Mouse (Mus musculus): ENCODE results near the gene Prpsap1.
"Not testable (repeated sequence)": the region's sequence is repeated elsewhere in the genome, so short reads cannot be mapped to it uniquely, and the experiment has no call there.

Prpsap1 gene

DNA sequence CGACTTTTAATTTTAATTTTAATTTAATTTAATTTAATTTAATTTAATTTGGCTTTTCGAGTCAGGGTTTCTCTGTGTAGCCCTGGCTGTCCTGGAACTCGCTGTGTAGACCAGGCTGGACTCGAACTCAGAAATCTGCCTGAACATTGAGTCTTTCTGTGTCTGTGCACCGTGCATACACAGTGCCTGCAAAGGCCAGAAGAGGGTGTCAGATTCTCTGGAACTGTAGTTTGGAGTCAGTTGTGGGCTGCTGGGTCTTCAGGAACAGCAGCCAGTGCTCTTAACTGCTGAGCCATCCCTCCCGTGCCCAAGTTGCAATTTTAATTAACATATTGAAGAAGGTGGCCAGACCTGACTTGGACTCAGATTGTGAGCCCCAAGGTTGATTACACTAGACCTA lies 2.7 kb downstream of the Prpsap1 start:
- in situ Hi-C loops (cut with MboI; ENCODE audit: low pct_unique_long_range_greater_than_20kb in 1 of 2, low sequenced_read_pairs in 2 of 2, unreplicated experiment in 1 of 2) = no loop called here

DNA sequence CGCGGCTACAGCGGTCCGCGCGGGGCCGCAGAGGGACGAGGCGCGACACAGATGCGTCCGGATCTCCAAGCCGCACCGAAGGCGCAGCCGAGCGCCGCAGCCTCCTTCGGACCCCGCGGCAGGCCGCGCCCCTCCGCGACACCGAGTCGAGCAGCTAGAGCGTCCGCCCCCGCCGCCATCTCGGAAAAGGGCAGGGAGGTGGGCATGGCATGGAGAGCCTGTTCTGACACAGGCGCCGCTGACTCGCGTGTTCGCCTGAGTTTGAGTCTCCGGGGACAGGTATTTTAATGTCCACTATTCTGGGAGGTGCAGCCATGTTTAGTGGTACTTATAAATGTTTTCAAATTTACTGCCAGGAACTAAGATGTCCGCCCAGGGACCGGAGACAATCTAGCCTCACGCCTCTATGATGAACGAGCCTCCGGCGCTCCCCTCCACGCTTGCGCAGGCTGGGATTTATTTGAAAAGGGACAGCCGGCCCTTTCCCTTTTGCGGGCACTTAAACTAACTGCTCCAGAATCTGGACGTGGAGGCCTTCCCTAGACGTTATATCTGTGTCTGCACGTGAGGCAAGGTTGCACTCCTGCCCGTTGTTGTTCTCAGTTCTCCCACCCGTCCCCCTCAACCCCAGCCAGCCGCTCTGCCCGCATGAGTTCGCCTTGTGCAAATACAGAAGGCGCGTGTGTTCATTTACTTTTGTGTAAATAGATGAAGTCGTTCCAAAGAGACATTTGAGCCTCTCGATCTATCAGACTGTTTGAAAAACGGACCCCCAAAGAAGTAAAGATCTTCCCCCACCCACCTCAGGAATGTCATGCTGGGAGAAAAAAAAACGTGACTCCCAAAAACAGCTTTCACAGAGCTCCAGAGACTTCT lies 3.5 kb downstream of the Prpsap1 start:
- in situ Hi-C loops (cut with MboI; ENCODE audit: low pct_unique_long_range_greater_than_20kb in 1 of 2, low sequenced_read_pairs in 2 of 2, unreplicated experiment in 1 of 2) = no loop called here

DNA sequence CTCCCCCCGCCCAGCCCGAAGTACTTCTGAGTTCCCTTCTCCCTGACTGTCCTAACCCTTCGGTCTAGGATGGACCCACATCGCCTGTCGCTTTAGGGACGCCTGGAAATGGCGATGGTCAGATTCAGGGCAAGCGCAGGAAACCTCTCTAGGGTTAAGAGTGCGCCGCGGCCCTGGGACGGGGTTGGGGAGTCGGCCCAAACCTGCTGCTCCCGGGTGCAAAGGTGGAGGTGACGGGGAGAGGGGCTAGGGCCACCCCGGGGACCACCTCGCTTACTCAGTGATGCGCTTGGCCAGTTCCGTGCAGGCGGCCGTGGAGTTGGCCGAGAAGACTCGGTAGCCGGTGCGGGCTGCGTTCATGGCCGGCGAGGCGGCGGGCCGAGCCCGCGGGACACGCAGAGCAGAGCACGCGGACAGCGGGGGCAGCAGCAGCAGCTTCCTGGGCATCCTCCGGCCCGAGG lies 4.2 kb downstream of the Prpsap1 start:
- in situ Hi-C loops (cut with MboI; ENCODE audit: low pct_unique_long_range_greater_than_20kb in 1 of 2, low sequenced_read_pairs in 2 of 2, unreplicated experiment in 1 of 2) = no loop called here

DNA sequence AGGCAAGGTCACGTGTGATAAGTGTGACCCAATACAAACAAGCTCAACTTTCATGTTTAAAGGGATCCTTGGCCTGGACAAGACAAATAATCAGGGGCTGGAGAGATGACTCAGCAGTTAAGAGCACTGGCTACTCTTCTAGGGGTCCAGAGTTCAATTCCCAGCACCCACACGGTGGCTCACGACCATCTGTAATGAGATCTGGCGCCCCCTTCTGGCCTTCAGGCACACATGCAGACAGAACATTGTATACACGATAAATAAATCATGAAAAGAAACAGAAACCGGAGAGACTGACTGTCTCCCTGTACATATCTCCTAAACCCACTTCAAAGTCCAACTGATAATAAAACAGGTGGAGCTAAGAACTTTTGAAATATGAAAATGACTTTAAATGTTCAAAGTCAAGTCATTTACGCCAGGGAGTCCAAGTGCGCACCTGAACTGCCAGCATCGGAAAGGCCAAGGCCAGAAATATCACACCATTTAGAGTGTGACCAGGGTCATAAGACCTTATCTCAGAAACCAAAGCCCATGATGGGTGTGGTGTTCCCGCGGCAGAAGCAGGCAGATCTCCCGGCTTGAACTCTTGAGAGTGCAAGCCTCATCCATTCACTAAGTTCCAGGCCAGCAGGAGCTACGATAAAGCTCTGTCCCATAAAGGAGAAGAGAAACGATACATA lies 5.2 kb downstream of the Prpsap1 start:
- in situ Hi-C loops (cut with MboI; ENCODE audit: low pct_unique_long_range_greater_than_20kb in 1 of 2, low sequenced_read_pairs in 2 of 2, unreplicated experiment in 1 of 2) = no loop called here

DNA sequence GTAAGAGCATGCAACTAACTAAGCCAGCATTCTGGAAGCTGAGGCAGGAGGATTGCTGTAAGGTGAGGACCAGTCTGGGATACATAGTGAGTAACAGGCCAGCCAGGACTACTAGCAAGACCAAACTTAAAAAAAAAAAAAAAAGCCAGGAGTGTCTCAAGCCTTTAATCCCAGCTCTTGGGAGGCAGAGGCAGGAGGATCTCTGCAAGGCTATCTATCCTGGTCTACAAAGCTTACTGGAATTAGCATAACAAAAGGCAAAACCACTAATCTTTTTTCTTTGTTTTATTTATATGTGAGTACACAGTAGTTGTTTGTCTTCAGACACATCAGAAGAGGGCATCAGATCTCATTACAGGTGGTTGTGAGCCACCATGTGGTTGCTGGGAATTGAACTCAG lies 5.8 kb downstream of the Prpsap1 start:
- in situ Hi-C loops (cut with MboI; ENCODE audit: low pct_unique_long_range_greater_than_20kb in 1 of 2, low sequenced_read_pairs in 2 of 2, unreplicated experiment in 1 of 2) = no loop called here

DNA sequence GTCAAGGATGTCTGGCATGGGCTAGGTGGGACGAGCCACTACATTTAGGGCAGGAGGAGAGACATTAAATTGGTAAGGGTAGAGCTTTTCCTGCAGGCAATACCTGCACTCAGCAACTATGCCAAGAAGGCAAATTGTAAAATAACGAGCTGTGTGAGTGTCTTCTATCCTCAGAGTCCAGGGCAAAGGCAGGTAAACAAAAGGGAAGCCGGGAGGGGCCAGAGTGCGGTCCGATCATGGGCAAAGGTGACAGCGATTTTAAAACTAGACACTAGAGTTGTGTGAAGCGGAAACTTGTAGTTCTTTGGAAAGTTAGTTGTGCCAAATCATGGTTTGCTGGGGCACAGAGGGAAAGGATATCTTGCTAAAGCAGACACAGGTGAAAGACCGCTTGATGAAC lies 9.7 kb downstream of the Prpsap1 start:
- in situ Hi-C loops (cut with MboI; ENCODE audit: low pct_unique_long_range_greater_than_20kb in 1 of 2, low sequenced_read_pairs in 2 of 2, unreplicated experiment in 1 of 2) = no loop called here

DNA sequence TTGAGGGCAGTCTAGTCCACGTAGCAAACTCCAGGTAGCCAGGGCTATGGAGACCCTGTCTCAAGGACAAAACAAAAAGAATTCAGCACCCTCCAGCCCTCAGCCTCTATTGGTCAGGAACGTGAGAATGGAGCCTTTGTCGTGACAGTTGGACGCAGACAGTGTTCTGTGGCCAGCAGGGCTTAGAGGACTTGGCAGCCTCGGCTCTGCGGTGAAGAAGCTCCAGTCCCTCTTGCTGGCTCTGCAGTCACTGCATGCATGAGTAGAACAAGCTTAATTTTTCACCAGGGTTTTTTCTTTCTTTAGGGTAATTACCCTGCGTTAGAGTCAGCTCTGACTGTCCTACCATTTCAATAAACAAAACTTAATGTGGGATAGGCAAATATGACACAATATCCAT lies 12.2 kb downstream of the Prpsap1 start:
- in situ Hi-C loops (cut with MboI; ENCODE audit: low pct_unique_long_range_greater_than_20kb in 1 of 2, low sequenced_read_pairs in 2 of 2, unreplicated experiment in 1 of 2) = no loop called here

DNA sequence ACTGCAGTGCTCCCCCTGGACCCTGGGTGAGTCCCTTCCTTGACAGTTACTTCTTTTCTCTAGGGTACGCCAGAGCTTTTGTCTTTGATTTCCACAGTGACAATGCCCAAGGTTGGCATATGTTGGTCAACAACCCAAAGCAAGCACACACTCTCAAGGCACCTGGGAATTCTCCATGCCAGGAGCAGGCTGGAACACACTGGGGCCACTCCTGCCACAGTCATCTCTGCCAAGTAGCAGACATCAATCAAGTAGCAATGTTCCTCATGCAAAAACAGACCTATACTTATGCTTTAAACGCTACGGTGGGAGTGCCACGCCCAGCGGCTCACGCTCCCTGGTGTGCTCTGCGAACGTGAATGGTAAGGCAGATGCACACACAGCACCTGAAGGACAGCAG lies 13.0 kb downstream of the Prpsap1 start:
- in situ Hi-C loops (cut with MboI; ENCODE audit: low pct_unique_long_range_greater_than_20kb in 1 of 2, low sequenced_read_pairs in 2 of 2, unreplicated experiment in 1 of 2) = no loop called here

DNA sequence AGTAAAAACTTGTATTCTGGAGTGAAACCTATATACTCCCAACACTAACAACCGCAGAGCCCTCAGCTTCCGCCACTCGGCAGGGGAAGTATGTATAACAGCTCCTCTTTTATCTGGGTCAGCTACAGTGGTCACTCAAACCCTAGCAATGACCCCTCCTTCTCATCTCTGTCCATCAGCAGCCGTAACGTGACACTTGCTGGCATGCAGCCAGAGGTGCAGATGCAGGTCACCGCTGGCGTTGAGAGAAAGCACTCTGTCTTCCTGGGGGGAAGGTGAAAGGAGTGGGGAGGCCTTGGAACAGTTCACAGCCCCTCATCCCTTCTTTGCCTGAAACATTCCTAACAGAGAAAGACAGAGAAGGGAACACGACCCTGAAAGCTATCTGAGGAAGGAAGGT lies 14.2 kb downstream of the Prpsap1 start:
- in situ Hi-C loops (cut with MboI; ENCODE audit: low pct_unique_long_range_greater_than_20kb in 1 of 2, low sequenced_read_pairs in 2 of 2, unreplicated experiment in 1 of 2) = no loop called here

DNA sequence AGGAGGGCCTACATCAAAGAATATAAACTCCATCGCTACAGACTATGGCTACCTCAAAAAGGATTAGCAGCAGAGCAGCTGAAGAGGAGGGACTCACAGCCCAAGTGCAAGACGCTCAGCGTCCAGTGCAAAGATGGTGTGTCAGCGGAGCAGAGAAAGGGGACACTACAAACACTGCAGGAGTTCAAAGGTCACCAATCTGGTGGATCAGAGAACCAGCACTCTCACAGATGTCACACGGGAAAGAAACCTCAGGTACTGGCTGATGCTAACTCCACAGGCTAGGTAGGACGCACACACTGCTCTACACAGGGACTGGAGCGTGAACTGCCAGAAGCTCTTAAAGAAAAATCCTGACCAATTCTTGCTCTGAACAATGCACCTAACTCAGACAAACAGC lies 15.0 kb downstream of the Prpsap1 start:
- in situ Hi-C loops (cut with MboI; ENCODE audit: low pct_unique_long_range_greater_than_20kb in 1 of 2, low sequenced_read_pairs in 2 of 2, unreplicated experiment in 1 of 2) = no loop called here

DNA sequence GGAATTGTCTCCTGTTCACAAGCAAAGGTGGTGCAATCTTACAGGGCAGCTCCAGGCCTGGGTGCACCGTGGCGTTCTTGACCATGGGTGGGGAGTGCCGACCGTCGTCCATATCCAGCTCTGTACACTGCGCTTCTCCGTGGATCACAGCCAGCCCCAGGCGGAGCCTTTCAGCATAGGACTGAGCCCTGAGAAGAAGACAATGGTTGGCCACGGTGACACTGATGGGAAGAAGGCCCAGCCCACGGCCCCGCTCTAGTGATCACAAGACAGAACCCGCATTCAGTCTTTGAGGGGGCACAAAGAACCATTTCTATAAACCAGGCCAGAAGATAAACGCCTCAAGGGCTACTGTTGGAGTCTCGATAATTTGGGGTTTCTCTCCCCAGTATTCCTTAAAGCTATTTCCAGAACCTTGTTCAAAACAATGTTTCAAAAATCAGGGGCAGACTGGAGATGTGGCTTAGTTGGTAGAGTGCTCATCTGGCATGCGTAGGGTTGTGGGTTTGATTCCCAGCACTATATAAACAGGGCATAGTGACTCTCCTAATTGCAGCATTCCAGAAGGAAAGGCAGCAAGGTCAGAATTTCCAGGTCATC lies 16.7 kb downstream of the Prpsap1 start:
- in situ Hi-C loops (cut with MboI; ENCODE audit: low pct_unique_long_range_greater_than_20kb in 1 of 2, low sequenced_read_pairs in 2 of 2, unreplicated experiment in 1 of 2) = no loop called here

DNA sequence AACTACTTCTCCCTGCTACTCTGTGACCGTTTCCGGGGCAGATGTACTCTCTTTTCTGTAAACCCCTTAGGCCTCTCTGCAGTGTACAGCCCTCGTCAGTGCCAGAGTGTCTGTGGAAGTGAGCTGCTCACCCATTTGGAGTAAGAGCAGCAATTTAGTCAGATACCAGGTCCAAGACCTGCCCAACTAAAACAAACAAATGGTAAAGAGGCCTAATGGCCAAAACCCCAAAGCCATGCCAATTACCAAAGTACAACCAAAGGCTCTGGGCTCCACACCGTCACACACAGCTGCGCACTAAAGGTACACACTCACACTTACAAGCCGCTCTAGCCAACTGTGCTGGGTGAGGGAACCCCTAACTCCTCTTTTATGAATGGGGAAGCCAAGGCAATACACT lies 17.3 kb downstream of the Prpsap1 start:
- in situ Hi-C loops (cut with MboI; ENCODE audit: low pct_unique_long_range_greater_than_20kb in 1 of 2, low sequenced_read_pairs in 2 of 2, unreplicated experiment in 1 of 2) = no loop called here

DNA sequence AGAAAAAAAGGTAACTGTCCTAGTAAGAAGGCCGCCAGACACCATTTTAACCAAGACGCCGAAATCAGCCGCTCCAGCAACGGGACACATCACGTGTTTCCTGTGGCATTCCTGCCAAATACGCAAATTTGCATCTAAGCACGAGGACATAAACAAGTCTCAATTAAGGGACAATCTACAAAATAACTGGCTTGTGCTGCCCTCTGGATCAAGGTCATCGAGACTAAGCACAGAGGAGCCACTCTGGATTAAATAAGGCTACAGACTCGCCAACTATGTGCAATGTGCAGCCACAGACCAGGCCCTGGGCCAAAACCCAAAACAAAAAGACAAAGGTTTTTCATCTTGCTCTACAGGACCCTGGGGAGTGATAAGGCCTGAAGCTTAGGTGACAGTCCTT lies 18.0 kb downstream of the Prpsap1 start:
- in situ Hi-C loops (cut with MboI; ENCODE audit: low pct_unique_long_range_greater_than_20kb in 1 of 2, low sequenced_read_pairs in 2 of 2, unreplicated experiment in 1 of 2) = no loop called here

DNA sequence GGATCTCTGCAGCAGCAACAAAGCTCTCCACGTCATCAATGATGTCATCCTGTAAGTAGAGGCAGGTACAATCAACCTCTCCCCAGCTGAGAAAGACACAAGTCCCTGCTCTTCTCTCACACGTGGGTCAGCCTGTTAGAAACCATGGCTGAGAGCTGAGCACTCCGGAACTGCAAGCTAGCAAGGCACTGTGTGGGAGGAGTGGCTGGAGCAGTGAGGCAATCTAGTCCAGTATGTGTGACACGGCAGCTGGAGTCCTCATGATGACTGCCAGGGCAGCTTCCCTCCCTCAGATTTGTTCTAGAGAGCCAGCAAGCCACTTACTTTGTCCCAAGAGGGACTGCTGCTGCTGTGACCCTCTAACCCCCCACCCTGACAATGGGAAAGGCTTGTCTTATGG lies 21.7 kb downstream of the Prpsap1 start:
- in situ Hi-C loops (cut with MboI; ENCODE audit: low pct_unique_long_range_greater_than_20kb in 1 of 2, low sequenced_read_pairs in 2 of 2, unreplicated experiment in 1 of 2) = no loop called here

DNA sequence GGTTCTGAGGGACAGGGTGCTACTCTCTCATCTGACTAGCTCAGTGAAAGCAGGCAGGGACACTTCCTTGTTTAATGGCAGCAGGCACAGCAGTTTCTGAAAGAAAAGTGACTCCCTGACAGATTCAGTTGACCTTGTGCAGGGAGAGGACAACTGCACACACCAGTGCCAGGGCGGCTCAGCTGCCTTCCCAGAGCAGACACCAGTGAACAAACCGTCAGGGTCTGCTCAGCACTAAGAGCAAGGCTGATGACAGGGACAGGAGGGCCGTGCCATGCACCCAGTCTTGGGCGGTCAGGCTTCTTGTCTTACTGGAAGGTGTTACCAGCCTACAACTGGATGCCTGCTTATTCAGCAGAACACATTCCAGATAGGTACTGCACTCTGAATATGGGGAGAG lies 23.1 kb downstream of the Prpsap1 start:
- in situ Hi-C loops (cut with MboI; ENCODE audit: low pct_unique_long_range_greater_than_20kb in 1 of 2, low sequenced_read_pairs in 2 of 2, unreplicated experiment in 1 of 2) = no loop called here

DNA sequence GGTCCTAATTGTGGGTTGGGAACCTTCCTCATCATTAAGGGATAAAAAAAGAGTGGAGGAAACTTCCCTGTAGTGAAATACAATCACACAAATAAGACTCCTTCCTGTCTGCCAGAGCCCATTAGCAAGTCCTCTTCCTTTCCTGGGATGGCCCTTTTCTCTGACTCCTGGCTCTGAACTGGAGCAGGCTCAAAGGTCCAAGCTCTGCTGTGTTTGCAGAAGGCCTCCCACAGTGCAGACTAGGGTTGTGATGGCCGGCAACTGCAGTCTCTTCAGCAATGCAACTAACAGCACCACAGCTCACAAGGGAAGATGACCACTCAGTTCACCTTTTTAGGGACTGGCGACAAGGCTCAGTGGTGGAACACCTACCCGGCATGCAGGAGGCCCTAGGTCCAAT lies 23.8 kb downstream of the Prpsap1 start:
- in situ Hi-C loops (cut with MboI; ENCODE audit: low pct_unique_long_range_greater_than_20kb in 1 of 2, low sequenced_read_pairs in 2 of 2, unreplicated experiment in 1 of 2) = no loop called here

DNA sequence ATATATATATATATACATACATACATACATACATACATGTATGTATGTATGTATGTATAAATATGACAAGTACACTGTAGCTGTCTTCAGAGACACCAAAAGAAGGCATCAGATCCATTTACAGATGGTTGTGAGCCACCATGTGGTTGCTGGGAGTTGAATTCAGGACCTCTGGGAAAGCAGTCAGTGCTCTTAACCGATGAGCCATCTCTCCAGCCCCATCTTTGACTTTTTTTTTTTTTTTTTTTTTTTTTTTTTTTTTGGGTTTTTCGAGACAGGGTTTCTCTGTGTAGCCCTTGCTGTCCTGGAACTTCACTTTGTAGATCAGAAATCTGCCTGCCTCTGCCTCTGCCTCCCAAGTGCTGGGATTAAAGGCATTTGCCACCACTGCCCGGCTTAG lies 25.7 kb downstream of the Prpsap1 start:
- in situ Hi-C loops (cut with MboI; ENCODE audit: low pct_unique_long_range_greater_than_20kb in 1 of 2, low sequenced_read_pairs in 2 of 2, unreplicated experiment in 1 of 2) = not testable (repeated sequence)

DNA sequence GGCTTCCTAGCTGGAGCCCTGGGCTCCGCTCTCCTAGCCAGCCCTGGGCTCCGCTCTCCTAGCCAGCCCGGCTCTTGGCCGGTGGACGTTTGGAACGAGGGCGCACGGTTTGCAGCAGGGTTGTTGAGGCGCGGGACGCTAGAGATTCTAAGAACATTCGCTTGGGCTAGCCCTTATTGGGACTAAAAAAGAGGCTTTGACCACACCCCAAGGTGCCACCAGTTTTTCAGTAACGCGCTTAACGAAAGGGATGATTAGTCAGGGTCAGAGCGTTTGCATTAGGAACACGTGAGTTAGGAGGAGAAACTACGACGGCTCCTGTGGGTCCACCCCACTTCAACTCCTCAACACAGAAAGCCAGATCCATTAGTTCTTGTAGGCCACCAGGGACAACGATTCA lies 27.9 kb downstream of the Prpsap1 start, which contains the start of gene Qrich2:
Gene Qrich2, minus strand, starts transcription at position 101 of the 400 bp plus-strand sequence.
- in situ Hi-C loops (cut with MboI; ENCODE audit: low pct_unique_long_range_greater_than_20kb in 1 of 2, low sequenced_read_pairs in 2 of 2, unreplicated experiment in 1 of 2) = no loop called here

DNA sequence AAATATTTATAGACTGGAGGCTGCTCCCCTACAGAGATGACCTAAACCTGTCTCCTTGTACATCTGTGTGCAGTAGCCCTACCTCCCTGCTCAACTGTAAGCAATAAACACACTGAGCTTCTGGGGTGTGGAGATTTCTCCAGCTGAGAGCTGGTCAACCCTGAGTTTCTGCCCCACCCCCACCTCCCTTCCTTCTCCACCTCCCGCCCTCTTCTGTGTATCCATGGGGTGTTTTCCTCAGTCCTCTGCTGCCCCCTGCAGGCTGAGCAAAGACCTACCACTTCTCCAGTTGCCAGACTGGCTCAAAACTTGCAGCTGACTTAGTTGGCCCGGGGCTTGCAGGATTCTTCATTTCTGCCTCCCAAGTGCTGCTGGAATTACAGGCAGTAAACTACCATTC lies 30.2 kb downstream of the Prpsap1 start:
- in situ Hi-C loops (cut with MboI; ENCODE audit: low pct_unique_long_range_greater_than_20kb in 1 of 2, low sequenced_read_pairs in 2 of 2, unreplicated experiment in 1 of 2) = no loop called here

DNA sequence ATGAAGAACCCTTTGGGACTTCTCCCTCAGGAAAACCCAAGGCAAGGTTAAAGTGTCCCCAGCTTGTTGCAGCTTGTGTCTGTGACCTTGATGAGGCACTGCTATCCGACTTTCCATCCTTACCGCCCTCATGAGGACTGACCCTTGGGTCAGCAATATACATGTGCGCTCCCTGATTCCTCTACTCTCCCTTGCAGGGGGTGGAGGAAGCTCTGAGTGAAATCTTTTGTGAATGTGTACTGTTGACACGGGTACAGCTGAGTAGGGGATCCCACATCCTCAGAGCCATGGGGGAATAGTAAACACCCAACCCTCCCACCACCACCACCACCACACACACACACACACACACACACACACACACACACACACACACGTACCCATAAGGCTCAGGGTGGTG lies 30.7 kb downstream of the Prpsap1 start:
- in situ Hi-C loops (cut with MboI; ENCODE audit: low pct_unique_long_range_greater_than_20kb in 1 of 2, low sequenced_read_pairs in 2 of 2, unreplicated experiment in 1 of 2) = no loop called here
